ENCODE assay signal across 8 mouse cellular contexts in genomic region chr19:55643288-55643901, GRCm38 (mm10).
DNase-seq lines count a peak whose midpoint lies in the region; ATAC-seq lines count a peak whose summit lies in the region.

No protein-coding gene starts in this region.

- no peaks in the 10 kb centered on the region for H3K27me3 ChIP-seq in intestine, embryonic 15.5 days (replicated peaks)
- peaks cover 48% of the 10 kb centered on the region for H3K27me3 ChIP-seq in limb, embryonic 12.5 days
- H3K27me3 ChIP-seq in midbrain, embryonic 12.5 days, result peaks cover 54% of the 10 kb centered on the region
- H3K27me3 ChIP-seq in stomach, embryonic 14.5 days (ENCODE audit: control insufficient read depth, insufficient read depth, low read length), result no peaks in the 10 kb centered on the region

- DNase-seq in urinary bladder, postnatal 14 days (ENCODE audit: low spot score), result peak; percentile 35
- DNase-seq in urinary bladder, adult 2 months (ENCODE audit: low spot score), result no peak

- H3K36me3 ChIP-seq in intestine, embryonic 15.5 days, result no peaks in the 10 kb centered on the region
- H3K36me3 ChIP-seq in limb, embryonic 12.5 days, result no peaks in the 10 kb centered on the region
- no peaks in the 10 kb centered on the region for H3K36me3 ChIP-seq in midbrain, embryonic 12.5 days
- no peaks in the 10 kb centered on the region for H3K36me3 ChIP-seq in stomach, embryonic 14.5 days (ENCODE audit: control insufficient read depth, insufficient read depth, low read length)

- 0 out of 2 replicates have a peak, but pooled peaks cover 4% of the 10 kb centered on the region for H3K4me1 ChIP-seq in intestine, embryonic 15.5 days (replicated peaks)
- peaks cover 30% of the 10 kb centered on the region for H3K4me1 ChIP-seq in limb, embryonic 12.5 days (replicated peaks)
- H3K4me1 ChIP-seq in midbrain, embryonic 12.5 days, result peaks cover 17% of the 10 kb centered on the region
- H3K4me1 ChIP-seq in stomach, embryonic 14.5 days (ENCODE audit: control insufficient read depth, insufficient read depth, low read length), result 0 out of 2 replicates have a peak, but pooled peaks cover 7% of the 10 kb centered on the region

- H3K4me2 ChIP-seq in intestine, embryonic 15.5 days (replicated peaks), result peak overlapping the region; percentile 64
- H3K4me2 ChIP-seq in limb, embryonic 12.5 days, result peak overlapping the region; percentile 54
- H3K4me2 ChIP-seq in midbrain, embryonic 12.5 days (replicated peaks), result peak overlapping the region; percentile 37
- H3K4me2 ChIP-seq in stomach, embryonic 14.5 days (replicated peaks; ENCODE audit: low read depth, low read length), result peak overlapping the region; percentile 45

- peak; percentile 92 for ATAC-seq in common myeloid progenitor, adult 5-6 weeks (replicated peaks; ENCODE audit: low read depth, poor library complexity, severe bottlenecking)
- peak; percentile 88 for ATAC-seq in granulocyte monocyte progenitor cell, adult 5-6 weeks (replicated peaks; ENCODE audit: poor library complexity, severe bottlenecking)
- peak; percentile 80 for ATAC-seq in intestine, embryonic 15.5 days
- no peak for ATAC-seq in limb, embryonic 12.5 days (ENCODE audit: insufficient number of reproducible peaks, insufficient read depth, low FRiP score, low TSS enrichment, low read depth)
- no peak for ATAC-seq in midbrain, embryonic 12.5 days (ENCODE audit: low FRiP score, low read depth)
- peak; percentile 61; the same call in 1 of the 2 replicates for ATAC-seq in stomach, embryonic 14.5 days (ENCODE audit: insufficient number of reproducible peaks, insufficient read depth, low FRiP score, low read depth)

- WGBS in intestine, embryonic 15.5 days, result 17% methylated on average over 14 of the region's 14 CpGs
- WGBS in limb, embryonic 12.5 days, result 17% methylated on average over 14 of the region's 14 CpGs
- 14% methylated on average over 14 of the region's 14 CpGs for WGBS in midbrain, embryonic 12.5 days
- 25% methylated on average over 14 of the region's 14 CpGs for WGBS in stomach, embryonic 14.5 days

- H3K9ac ChIP-seq in intestine, embryonic 15.5 days, result peak overlapping the region; percentile 33
- no peak overlapping the region for H3K9ac ChIP-seq in limb, embryonic 12.5 days (replicated peaks)
- H3K9ac ChIP-seq in midbrain, embryonic 12.5 days (replicated peaks), result 0 out of 2 replicates have a peak overlapping the region, but pooled peaks have one; percentile 15
- no peak overlapping the region; the same call in 1 of the 2 replicates for H3K9ac ChIP-seq in stomach, embryonic 14.5 days (replicated peaks; ENCODE audit: low read depth, low read length)

- H3K27ac ChIP-seq in intestine, embryonic 15.5 days, result 0 out of 2 replicates have a peak overlapping the region, but pooled peaks have one; percentile 22
- peak overlapping the region; percentile 24; the same call in 1 of the 2 replicates for H3K27ac ChIP-seq in limb, embryonic 12.5 days
- no peak overlapping the region for H3K27ac ChIP-seq in midbrain, embryonic 12.5 days (replicated peaks)
- H3K27ac ChIP-seq in stomach, embryonic 14.5 days (ENCODE audit: low read length), result peak overlapping the region; percentile 11; the same call in 1 of the 2 replicates

- peak overlapping the region; percentile 30 for H3K4me3 ChIP-seq in intestine, embryonic 15.5 days (replicated peaks)
- peak overlapping the region; percentile 29 for H3K4me3 ChIP-seq in limb, embryonic 12.5 days (replicated peaks)
- H3K4me3 ChIP-seq in midbrain, embryonic 12.5 days, result peak overlapping the region; percentile 18; the same call in 1 of the 2 replicates
- H3K4me3 ChIP-seq in stomach, embryonic 14.5 days (ENCODE audit: low read depth, low read length), result peak overlapping the region; percentile 24

- H3K9me3 ChIP-seq in intestine, embryonic 15.5 days, result no peaks in the 10 kb centered on the region
- no peaks in the 10 kb centered on the region for H3K9me3 ChIP-seq in limb, embryonic 12.5 days
- no peaks in the 10 kb centered on the region for H3K9me3 ChIP-seq in midbrain, embryonic 12.5 days
- H3K9me3 ChIP-seq in stomach, embryonic 14.5 days (ENCODE audit: control insufficient read depth, low read depth, low read length), result no peaks in the 10 kb centered on the region

Comparison
In these comparisons a context has a peak if more than half of its experiments do, and no peak if none do; other contexts are left out.
1. ATAC-seq: peak in common myeloid progenitor, adult 5-6 weeks (single experiment), granulocyte monocyte progenitor cell, adult 5-6 weeks (single experiment), intestine, embryonic 15.5 days (single experiment) and stomach, embryonic 14.5 days (single experiment); none in limb, embryonic 12.5 days (single experiment) and midbrain, embryonic 12.5 days (single experiment).
2. H3K9ac ChIP-seq: peak in intestine, embryonic 15.5 days (single experiment) and midbrain, embryonic 12.5 days (single experiment); none in limb, embryonic 12.5 days (single experiment) and stomach, embryonic 14.5 days (single experiment).
3. Peak in every context shown above with its lines, with median percentiles within 50 percentile points of each other: H3K4me2 ChIP-seq and H3K4me3 ChIP-seq.